Mouse (Mus musculus) adrenal gland, postnatal 36 days (tissue): ENCODE data around the gene Robo3. TPM values are rescaled to one million over a fixed set of nuclear protein-coding genes. Genes with fewer than 3 reads are reported as not detected.

Source experiments
- DNase-seq, 2 experiments: peaks; one replicate each; pipeline ENCODE4 v3.0.0; 2021; ENCODE audit warnings: mixed read lengths in 1 of 2
- total RNA-seq, 2 experiments: library from RNA; stranded (reverse); gene quantifications; 2 replicates each; pipeline ENCODE4 v1.2.3; 2021

Gene Robo3
- total RNA-seq, 2 experiments from 2014 or later = 0.76 to 0.86 TPM

DNA sequence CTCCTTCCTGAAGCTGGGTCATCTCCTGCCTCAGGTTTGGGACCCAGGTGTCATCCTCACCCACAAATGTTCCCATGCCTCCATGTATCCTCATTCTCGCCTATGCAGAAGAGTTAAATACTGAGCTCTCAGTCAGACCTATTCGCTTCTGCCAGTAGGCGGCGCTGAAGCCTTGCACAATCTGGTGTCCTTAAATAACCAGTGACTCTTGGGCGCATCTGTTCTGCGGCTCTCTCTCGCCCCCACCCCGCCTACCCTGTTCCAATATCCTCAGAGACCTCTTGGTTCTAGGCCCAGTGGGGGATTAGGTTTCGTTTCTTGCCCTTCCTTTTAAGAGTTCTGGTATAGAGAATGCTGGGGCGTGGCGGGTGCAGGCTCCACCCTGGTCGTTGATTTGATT, 2.5 kb downstream of the Robo3 start:
- DNase-seq = peak; percentile 86 to 88

DNA sequence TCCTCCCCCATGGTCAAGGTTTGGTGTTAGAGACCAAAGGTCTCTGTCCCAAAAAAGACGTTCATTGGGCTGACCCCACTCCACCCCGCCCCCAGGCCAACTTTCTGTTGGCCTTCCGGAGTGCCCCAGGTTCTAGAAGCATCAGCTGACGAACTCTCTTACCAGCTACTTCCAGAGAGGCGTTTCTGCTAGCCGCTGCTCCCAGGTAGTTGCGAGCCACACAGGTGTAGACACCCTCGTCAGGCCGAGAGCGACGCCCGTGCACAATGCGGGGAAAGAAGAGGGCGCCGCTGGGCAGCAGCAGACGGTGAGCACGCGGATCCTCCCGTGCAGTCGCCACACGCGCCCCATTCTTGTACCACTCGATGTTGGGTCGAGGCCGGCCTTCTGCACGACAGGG, 3.7 kb downstream of the Robo3 start:
- DNase-seq = no peak

DNA sequence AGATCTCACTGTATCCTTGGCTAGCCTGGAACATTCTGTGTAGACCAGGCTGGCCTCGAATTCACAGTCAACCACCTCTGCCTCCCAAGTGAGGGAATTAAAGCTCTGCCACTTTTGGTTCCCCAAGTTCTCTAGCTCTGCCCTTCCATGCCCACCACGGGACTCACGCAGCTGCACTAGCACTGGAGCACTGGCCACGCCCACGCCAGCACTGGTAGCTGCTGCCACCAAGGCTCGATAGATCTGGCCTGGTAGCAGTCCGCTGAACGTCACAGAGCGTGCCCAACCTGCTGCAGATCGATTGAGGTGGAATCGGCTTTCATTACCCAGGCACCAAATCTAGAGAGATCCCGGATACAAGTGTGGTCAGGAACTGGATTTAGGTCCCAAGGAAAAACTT, 11.8 kb downstream of the Robo3 start:
- peak; percentile 45 to 68 for DNase-seq

DNA sequence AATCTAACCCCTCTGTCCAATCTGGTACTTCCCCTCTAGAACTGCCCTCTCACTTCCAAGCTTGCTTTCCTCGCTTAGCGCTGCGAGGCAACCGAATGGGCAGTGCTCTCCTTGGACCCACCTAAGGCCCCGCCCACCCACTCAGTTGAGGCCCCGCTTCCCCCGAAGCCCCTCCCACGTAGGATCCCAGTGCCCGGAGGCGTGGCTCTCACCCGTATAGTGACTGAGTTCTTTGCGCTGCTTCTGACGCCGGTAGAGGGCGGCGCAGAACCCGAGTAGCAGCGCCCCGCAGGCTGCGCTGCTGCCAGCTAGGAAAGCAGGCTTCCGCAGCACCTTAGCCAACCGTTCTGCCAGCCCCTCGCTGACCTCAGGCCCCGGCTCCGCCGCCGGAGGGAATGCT, 12.4 kb downstream of the Robo3 start:
- DNase-seq = peak; percentile 88 to 93

DNA sequence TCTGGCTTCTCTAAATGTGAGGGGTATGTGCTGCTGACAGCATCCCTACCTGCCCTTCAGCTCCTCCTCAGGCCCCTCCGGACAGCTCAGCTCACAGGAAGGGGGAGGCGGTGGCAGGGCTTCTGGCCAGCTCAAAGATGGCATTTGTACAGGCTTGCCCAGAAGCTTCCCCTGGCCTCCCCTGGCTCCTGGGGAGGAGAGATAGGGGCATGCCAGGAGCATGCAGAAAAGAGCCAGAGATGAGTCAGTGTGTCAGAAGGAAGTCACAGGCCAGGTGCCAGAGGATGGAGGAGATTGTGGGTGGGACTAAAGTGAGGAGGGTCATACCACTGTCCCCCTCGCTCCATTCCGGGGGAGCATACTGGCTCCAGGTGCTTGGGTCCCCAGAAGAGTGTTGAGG, 14.3 kb downstream of the Robo3 start:
- DNase-seq = no peak

DNA sequence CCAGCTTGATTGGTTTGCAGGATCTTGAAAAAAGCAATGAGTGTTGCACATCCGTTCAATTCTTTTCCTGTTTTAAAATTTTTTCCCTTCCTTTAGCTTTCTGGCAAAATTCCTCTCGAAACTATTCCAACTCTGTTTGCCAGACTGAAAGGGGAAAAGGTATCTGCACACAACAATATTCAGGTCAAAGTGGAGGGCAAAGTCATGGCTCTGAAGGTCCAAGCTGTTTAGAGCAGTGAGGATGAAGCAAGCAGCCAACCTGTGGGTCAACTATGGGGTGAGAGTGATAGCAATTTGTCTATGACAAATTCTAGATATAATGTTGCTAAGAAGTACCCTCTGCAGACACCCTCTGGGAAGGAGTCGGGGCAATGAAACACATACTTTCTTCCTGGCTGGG, 18.4 kb downstream of the Robo3 start:
- no peak for DNase-seq

DNA sequence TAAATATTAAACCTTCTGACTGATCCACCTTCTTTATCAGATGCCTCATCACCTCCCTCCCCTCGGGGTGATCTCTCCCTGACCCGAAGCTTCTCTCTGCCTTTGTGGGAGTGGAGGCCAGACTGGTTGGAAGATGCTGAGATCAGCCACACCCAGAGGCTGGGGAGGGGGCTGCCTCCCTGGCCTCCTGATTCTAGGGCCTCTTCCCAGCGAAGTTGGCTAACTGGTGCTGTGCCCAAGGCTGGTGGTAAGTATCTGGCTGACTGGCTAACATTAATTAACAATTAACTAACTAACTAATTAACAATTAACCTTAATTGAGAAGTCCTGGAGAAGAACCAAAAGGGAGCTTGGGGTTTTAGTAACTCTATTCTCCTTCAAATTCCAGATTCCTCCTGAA, 20.1 kb downstream of the Robo3 start:
- no peak for DNase-seq

DNA sequence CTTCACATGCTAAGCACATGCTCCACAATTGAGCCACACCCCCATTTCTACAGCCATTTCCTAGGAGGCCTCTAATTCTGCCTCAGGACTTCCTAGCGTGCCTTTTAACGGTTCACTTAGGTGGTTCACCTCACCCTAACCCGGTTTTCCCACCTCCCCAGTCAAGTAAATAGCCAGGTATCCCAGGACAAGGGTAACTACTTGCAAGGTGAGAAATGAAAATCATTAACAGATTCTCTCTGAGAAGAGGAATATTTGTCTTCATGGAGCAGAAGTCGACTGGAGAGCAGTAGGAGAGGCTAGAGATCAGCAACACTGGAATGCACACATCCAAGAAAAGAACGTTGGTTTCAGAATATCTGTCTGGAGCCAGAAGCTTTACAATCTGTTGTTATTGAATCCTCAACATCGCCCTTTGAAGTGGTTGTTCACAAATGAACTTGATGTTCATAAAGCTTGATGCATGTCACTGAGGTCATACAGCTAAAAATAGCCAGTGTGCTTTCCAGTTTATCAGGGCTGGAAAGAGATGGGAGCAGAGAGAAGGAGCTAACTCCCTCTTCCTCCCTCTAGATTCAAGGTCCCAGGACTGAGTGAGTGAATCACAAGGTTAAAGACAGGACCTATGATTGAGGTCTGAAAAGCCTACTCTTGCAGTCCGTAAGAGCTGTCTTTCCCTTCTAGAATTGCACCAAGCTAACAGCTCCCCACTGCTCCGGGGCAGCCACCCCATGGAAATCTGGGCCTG, 23.2 kb downstream of the Robo3 start:
- peak in 1 of 2 experiments; percentile 34 for DNase-seq

DNA sequence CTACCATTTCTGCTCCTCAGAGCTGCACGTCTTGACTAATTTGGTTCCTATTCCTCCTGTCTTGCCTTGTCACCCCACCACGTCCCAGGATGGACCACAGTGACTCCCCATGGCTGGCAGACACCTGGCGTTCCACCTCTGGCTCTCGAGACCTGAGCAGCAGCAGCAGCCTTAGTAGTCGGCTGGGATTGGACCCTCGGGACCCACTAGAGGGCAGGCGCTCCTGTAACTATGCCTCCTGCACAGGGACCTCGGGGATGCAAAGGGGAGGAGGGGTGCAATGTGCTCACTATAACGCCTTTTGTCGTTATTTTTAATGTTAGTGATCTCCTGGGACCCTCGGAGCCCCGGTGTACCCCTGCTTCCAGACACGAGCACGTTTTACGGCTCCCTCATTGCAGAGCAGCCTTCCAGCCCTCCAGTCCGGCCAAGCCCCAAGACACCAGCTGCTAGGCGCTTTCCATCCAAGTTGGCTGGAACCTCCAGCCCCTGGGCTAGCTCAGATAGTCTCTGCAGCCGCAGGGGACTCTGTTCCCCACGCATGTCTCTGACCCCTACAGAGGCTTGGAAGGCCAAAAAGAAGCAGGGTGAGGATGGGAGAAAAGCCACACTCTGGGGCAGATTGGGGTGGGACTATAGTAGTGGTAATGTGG, 25.1 kb downstream of the Robo3 start:
- no peak for DNase-seq

DNA sequence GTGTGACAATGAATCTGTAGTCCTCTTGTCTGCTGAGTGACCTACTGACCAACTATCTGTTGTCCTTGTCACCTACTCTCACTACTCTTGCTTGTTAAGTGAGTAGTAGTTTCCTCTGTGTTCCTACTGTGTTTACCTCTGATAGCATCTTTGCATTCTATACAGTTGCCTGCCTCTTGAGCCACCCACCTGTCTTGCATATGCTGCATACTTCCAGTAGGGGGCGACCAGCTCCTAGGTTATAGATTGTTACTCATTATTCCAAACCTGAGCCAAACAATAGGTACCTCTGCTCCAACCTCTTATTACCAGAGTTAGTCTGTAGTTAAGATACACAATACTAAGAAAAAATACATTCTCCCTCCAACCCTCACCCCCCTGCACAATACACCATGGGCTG, 26.7 kb downstream of the Robo3 start:
- peak in 1 of 2 experiments; percentile 49 for DNase-seq

DNA sequence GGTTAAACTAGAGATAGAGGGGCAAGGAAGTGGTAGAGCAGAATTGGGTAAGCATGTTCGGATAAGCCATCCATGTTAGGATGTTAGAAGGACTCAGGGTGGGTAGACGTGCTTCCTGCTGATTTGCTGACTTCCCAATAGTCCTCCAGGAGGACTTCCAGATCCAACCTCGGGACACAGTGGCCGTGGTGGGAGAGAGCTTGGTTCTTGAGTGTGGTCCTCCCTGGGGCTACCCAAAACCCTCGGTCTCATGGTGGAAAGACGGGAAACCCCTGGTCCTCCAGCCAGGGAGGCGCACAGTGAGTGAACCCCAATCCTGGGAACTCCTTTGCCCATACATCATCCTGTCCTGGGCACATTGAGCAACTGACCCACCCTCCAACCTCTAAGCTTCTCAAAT, 30.0 kb downstream of the Robo3 start:
- DNase-seq = no peak

DNA sequence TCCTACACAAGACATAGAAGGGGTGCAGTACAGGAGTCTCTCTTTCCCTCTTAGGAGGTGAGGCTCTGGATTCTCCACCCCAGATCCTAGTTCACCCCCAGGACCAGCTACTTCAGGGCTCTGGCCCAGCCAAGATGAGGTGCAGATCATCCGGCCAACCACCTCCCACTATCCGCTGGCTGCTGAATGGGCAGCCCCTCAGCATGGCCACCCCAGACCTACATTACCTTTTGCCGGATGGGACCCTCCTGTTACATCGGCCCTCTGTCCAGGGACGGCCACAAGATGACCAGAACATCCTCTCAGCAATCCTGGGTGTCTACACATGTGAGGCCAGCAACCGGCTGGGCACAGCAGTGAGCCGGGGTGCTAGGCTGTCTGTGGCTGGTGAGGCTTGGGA, 30.5 kb downstream of the Robo3 start:
- DNase-seq = no peak

DNA sequence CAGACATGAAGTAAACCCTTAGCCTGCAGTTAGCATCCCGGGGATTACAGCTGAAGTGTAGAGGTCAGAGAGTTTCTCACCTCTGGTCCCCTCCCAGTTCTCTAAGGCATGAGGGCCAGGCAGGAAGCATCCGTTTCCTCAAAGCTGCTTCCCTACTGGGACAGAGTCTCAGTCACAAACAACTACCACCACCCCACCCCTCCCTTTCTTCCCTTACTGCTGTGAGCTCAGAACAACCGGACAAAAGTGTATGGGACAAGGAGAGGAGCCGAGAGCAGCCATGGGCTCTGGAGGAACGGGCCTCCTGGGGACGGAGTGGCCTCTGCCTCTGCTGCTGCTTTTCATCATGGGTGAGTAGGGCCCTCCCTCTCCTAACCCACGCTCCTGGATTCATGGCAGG, 31.2 kb downstream of the Robo3 start, which contains the start of gene Robo4:
Robo4 (plus strand) TSS at position 96 of the 400 bp plus-strand sequence.
- peak in 1 of 2 experiments; percentile 60 for DNase-seq

DNA sequence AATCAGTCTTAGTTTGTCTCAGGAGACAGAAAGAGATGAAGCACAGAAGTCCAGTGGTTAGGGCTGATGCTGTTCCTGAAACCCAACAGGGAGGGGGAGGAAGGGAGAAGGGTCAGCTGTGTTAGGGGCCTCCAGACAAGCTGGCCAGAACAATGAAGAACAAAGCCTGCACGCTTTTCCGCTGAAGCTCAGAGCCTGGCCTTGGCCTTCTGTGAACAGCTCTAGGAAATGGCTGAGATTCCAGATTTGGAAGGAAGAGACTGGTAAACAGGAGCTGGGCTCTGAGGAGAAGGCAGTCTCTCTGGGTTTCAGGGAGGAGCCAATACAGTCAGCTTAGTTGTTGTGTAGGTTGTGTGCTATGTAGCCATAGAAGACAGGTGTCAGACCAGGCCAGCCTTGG, 32.5 kb downstream of the Robo3 start:
- peak; percentile 39 to 63 for DNase-seq

DNA sequence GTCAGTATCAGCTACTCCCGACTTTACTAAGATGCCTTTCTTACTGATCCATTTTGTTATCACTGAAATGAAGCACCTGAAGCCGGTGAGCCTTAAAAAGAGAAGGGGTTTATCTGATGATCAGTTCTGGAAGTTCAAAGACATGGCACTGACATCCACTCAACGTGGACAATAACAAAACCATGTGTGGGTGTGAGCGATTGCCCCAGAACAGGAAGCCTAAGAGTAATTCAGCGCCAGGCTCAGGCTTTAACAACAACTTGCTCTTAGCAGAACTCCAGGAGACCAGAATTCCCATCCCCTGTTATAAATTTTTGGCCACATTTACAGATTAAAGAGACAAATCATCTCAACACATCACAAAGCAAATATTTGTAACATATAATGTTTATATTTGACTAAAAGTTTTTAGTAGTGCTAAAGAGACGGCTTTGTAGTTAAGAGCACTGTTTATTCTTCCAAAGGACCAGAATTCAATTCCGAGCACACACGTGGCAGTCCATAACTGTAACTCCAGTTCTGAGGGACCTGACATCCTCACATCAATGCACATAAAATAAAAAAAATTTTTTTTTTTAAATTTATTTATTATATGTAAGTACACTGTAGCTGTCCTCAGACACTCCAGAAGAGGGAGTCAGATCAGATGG, 39.4 kb downstream of the Robo3 start:
- DNase-seq = no peak

DNA sequence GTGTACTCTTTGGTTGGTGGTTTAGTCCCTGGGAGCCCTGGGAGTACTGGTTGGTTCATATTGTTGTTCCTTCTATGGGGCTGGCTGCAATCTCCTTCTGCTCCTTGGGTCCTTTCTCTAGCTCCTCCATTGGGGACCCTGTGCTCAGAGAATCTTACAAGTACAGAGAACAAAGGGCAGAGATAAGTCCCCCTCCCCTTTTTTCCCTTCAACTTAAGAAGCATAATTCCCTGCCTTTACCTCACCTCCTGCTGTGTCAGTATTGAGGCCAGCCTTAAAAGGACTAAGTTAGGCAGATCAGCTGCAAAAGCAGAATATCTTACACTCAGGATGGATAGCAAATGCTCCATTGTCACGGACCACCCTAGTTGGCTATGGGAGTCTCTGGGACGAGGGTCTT, 41.0 kb downstream of the Robo3 start:
- DNase-seq = no peak

DNA sequence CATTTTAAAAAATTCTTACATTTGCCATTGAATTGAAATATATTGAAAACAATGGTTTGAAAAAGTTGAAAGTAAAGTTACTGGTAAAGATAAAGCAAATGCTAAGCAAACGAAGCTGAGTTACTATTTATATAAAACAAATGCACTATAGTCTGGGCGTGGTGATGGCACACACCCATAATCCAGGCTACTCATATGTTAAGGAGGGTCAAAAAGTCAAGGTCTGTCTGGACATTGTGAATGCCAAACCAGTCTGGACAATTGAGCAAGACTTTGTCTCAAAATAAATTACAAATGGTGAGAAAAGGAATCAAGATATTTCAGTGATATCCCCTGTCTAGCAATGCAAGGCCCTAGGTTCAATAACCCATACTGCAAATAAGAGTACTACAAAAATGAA, 42.2 kb downstream of the Robo3 start:
- no peak for DNase-seq

DNA sequence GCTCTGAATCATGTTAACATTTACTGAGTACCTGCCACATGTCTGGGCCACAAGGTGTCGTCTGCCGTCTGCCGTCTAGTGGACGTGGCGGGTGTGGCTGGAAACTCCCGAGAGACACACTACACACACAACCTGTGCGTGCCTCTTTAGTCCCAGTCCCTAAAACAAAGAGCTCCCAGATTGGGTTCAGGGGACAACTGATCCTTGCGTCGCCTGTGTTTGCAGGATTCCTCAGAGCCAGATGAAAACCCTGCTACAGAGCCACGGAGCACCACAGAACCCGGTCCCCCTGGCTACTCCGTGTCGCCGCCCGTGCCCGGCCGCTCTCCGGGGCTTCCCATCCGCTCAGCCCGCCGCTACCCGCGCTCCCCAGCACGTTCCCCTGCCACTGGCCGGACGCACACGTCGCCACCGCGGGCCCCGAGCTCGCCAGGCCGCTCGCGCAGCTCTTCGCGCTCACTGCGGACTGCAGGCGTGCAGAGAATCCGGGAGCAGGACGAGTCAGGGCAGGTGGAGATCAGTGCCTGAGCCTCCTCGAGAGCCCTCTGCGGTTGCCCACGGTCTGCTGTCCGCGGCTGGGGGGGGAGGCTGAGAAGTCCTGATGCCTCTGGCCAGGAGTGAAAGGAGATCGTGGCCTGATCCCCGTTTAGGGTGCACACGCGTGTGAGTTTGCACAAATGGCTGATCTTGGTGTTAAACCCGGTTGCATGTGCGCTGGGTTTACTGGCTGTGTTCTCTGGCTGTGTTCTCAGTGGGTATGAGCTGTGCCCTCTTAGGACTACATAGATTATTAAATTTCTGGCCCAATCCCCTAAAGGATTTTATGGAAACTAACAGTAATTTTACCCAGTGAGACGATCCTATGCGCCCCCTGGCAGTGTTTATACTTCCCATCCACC, 48.5 kb downstream of the Robo3 start:
- peak; percentile 59 to 76 for DNase-seq

DNA sequence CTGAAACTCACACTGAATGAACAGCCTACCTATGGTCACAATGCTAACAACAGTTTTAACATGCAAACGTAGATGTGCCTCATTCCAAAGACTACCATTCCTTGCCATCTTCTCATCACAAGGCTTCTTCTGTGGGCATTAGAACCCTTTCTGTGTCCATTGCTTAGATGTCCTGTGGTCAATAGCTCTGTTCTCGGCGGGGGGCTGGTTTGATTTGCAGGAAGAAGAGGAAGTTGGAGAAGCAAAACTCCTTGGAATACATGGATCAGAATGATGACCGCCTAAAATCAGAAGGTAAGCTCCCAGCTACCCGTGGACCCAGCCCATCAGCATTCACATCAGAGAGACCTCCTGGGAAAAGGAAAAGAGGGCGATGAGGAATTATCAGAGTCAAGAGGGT, 49.9 kb downstream of the Robo3 start:
- no peak for DNase-seq

DNA sequence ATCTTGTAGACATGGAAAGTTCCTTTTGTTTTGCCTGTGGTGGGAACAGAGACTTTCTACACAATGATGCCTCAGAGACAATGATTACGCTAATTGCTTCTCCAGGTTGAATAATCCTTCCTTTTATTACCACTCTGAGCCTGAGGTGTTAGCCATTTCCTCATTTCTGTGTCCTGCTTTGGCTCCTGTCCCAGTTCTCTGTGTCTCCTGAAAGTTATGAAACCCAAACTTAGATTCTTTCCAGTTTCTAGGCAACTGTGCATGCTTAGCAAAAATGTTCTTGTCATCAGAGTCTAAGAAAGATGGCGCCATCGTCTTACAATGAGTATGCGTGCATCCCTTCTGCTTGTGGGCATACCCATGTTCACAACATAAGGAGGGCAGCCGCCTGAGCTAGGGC, 57.3 kb downstream of the Robo3 start:
- no peak for DNase-seq

DNA sequence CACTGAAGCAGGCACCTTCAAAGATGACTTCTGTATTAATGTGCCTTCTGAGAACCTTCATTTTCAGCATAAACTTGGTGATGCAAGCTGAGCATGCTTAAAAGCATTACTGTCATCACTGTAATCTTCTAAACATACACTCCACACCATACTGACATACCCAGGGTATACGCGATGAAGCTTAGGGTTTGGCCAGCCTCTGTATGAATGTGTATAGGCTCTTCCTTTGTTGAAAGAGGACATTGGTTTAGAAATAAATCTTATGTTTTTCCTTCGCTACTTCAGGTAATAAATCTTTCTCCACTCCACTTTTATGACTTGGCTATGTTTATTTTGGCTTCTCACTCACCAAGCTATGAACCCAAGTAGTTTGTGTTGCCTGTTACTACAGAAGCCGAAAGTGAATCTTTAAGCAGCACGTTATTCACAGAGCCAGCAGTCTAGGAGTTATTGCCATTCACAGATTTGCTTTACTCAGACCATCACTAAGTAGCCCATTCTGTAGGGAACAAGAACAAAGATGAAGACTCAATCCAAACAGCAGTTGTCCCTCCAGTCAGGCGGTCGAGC, 61.7 kb downstream of the Robo3 start:
- DNase-seq = no peak

DNA sequence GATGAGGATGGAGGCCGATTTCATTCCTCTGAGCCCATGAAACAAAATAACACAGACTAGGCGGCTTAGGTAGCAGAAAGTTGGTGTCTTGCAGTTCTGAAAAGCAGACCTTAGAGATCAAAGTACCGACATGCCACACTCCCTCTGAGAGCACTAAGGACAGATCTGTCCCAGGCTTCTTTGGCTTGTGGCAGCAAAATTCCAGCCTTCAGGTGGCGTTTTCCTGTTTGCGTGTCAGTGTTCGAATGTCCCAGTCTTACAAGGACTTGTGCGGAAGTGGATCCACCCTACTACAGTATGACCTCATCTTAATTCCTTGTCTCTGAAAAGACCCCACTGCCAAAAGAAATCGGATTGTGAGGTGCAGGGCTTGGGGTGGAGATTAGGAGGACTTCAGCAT, 64.2 kb downstream of the Robo3 start:
- DNase-seq = peak; percentile 20 to 41
